Mouse (Mus musculus): ENCODE data around the gene Crmp1.

- TF ChIP-seq CTCF (IDR thresholded peaks at IDR 0.05; ENCODE audit: low read depth, low read length) (no peak), POLR2A (IDR thresholded peaks at IDR 0.05; ENCODE audit: borderline replicate concordance, low read depth, low read length) (no peak)
Measured at GRCm38 (mm10) chr5:37331133-37331505, 89.4 kb downstream of the Crmp1 start.

Data from bone marrow macrophage, adult 2 months (primary cell).